ENCODE assay signal across 9 mouse cellular contexts in genomic region chr6:119565451-119566379, GRCm38 (mm10). TPM values are rescaled to one million over a fixed set of nuclear protein-coding genes. Genes with fewer than 3 reads are reported as not detected.
DNase-seq lines count a peak whose midpoint lies in the region; ATAC-seq and TF ChIP-seq lines count a peak whose summit lies in the region.
"Had no signal": no experiment of that assay in that cellular context is flagged by ENCODE, and none has a peak within 500 bp of the region (broad histone marks: within the 10 kb centered on the region; RNA-seq: fewer than 3 reads in every experiment).

No protein-coding gene starts in this region.

- no peak for ATAC-seq in intestine, embryonic 14.5 days (replicated peaks; ENCODE audit: low FRiP score, low TSS enrichment, low read depth)
- no peak for ATAC-seq in intestine, postnatal 0 days
- ATAC-seq in heart, embryonic 13.5 days (ENCODE audit: extremely low read depth, insufficient number of reproducible peaks, low FRiP score, low TSS enrichment): no peak
- peak; percentile 68 for ATAC-seq in limb, embryonic 15.5 days (ENCODE audit: insufficient number of reproducible peaks, low FRiP score, low TSS enrichment, low read depth)
- ATAC-seq in neural tube, embryonic 15.5 days (ENCODE audit: low FRiP score): no peak
- ATAC-seq: inflammation-experienced regulatory T-cells, adult 6 months had no signal

- no peaks in the 10 kb centered on the region for H3K9me3 ChIP-seq in intestine, embryonic 14.5 days (ENCODE audit: control insufficient read depth, low read length)
- H3K9me3 ChIP-seq in intestine, postnatal 0 days (ENCODE audit: control insufficient read depth): no peaks in the 10 kb centered on the region
- H3K9me3 ChIP-seq in heart, embryonic 13.5 days: no peaks in the 10 kb centered on the region
- no peaks in the 10 kb centered on the region for H3K9me3 ChIP-seq in limb, embryonic 15.5 days
- H3K9me3 ChIP-seq in neural tube, embryonic 15.5 days (replicated peaks): no peaks in the 10 kb centered on the region

- H3K4me3 ChIP-seq in intestine, embryonic 14.5 days (ENCODE audit: low read depth, low read length): no peak overlapping the region
- no peak overlapping the region for H3K4me3 ChIP-seq in intestine, postnatal 0 days (ENCODE audit: low read depth, low read length)
- H3K4me3 ChIP-seq in heart, embryonic 13.5 days: no peak overlapping the region
- H3K4me3 ChIP-seq in kidney, adult 2 months (ENCODE audit: insufficient read depth, low read depth, low read length): no peak overlapping the region
- H3K4me3 ChIP-seq in limb, embryonic 15.5 days: no peak overlapping the region
- H3K4me3 ChIP-seq in neural tube, embryonic 15.5 days (replicated peaks): no peak overlapping the region

- no peak for TF ChIP-seq POLR2A in kidney, adult 2 months (IDR thresholded peaks at IDR 0.05; ENCODE audit: low read depth, low read length)

- no peak overlapping the region for H3K4me2 ChIP-seq in intestine, embryonic 14.5 days (ENCODE audit: low read length)
- no peak overlapping the region for H3K4me2 ChIP-seq in intestine, postnatal 0 days (replicated peaks; ENCODE audit: low read depth)
- H3K4me2 ChIP-seq in heart, embryonic 13.5 days: no peak overlapping the region
- H3K4me2 ChIP-seq in limb, embryonic 15.5 days: peak overlapping the region; percentile 19; the same call in 1 of the 2 replicates
- no peak overlapping the region for H3K4me2 ChIP-seq in neural tube, embryonic 15.5 days

- DNase-seq in intestine, embryonic 14.5 days (ENCODE audit: low spot score): no peak
- peak; percentile 44 for DNase-seq in kidney, adult 2 months
- no peak for DNase-seq in natural killer cell, adult 2 months (ENCODE audit: low spot score in 2 of 2)
- DNase-seq: lung, postnatal 14 days had no signal

- 57% methylated on average over 23 of the region's 23 CpGs for WGBS in intestine, embryonic 14.5 days
- 68% methylated on average over 23 of the region's 23 CpGs for WGBS in intestine, postnatal 0 days
- WGBS in heart, embryonic 13.5 days: 74% methylated on average over 23 of the region's 23 CpGs
- 45% methylated on average over 23 of the region's 23 CpGs for WGBS in kidney, adult 2 months
- 32% methylated on average over 23 of the region's 23 CpGs for WGBS in limb, embryonic 15.5 days
- 88% methylated on average over 23 of the region's 23 CpGs for whole genome bisulfite sequencing in neural tube, embryonic 15.5 days

- no peak overlapping the region for H3K9ac ChIP-seq in intestine, embryonic 14.5 days (ENCODE audit: low read length)
- H3K9ac ChIP-seq in intestine, postnatal 0 days (ENCODE audit: low read depth, low read length): no peak overlapping the region
- no peak overlapping the region for H3K9ac ChIP-seq in heart, embryonic 13.5 days
- no peak overlapping the region for H3K9ac ChIP-seq in limb, embryonic 15.5 days
- H3K9ac ChIP-seq in neural tube, embryonic 15.5 days (replicated peaks): no peak overlapping the region

- 0 out of 2 replicates have a peak overlapping the region, but pooled peaks have one; percentile 3 for H3K27ac ChIP-seq in intestine, embryonic 14.5 days (ENCODE audit: low read depth)
- no peak overlapping the region for H3K27ac ChIP-seq in intestine, postnatal 0 days (ENCODE audit: low read depth, low read length)
- peak overlapping the region; percentile 39 for H3K27ac ChIP-seq in heart, embryonic 13.5 days (replicated peaks)
- no peak overlapping the region for H3K27ac ChIP-seq in kidney, adult 2 months (ENCODE audit: insufficient read depth, low read depth, low read length)
- H3K27ac ChIP-seq in limb, embryonic 15.5 days: peak overlapping the region; percentile 38
- no peak overlapping the region for H3K27ac ChIP-seq in neural tube, embryonic 15.5 days (replicated peaks)

- H3K36me3 ChIP-seq in intestine, embryonic 14.5 days (ENCODE audit: control insufficient read depth, insufficient read depth, low read length): no peaks in the 10 kb centered on the region
- H3K36me3 ChIP-seq in intestine, postnatal 0 days (ENCODE audit: control insufficient read depth, insufficient read depth): no peaks in the 10 kb centered on the region
- H3K36me3 ChIP-seq in heart, embryonic 13.5 days: peaks cover 11% of the 10 kb centered on the region
- no peaks in the 10 kb centered on the region for H3K36me3 ChIP-seq in kidney, adult 2 months (ENCODE audit: control insufficient read depth, insufficient read depth, low read length)
- H3K36me3 ChIP-seq in limb, embryonic 15.5 days: peaks cover 4% of the 10 kb centered on the region; the same call in 1 of the 2 replicates
- H3K36me3 ChIP-seq in neural tube, embryonic 15.5 days: no peaks in the 10 kb centered on the region

- no peak for TF ChIP-seq CTCF in intestine, postnatal 0 days (IDR thresholded peaks at IDR 0.05; ENCODE audit: low read depth)
- no peak for TF ChIP-seq CTCF in kidney, adult 2 months (conservative IDR thresholded peaks at IDR 0.05; ENCODE audit: insufficient read depth, insufficient read length, low read depth, low read length)

- peaks cover 7% of the 10 kb centered on the region; the same call in 1 of the 2 replicates for H3K4me1 ChIP-seq in intestine, embryonic 14.5 days (replicated peaks; ENCODE audit: control insufficient read depth, insufficient read depth, low read length)
- no peaks in the 10 kb centered on the region for H3K4me1 ChIP-seq in intestine, postnatal 0 days (replicated peaks; ENCODE audit: control insufficient read depth, insufficient read depth, low read length)
- peaks cover 19% of the 10 kb centered on the region; the same call in 1 of the 2 replicates for H3K4me1 ChIP-seq in heart, embryonic 13.5 days
- H3K4me1 ChIP-seq in kidney, adult 2 months (ENCODE audit: control insufficient read depth, insufficient read depth, low read length): no peaks in the 10 kb centered on the region
- H3K4me1 ChIP-seq in limb, embryonic 15.5 days: peaks cover 20% of the 10 kb centered on the region
- peaks cover 4% of the 10 kb centered on the region; the same call in 1 of the 2 replicates for H3K4me1 ChIP-seq in neural tube, embryonic 15.5 days

- no peaks in the 10 kb centered on the region for H3K27me3 ChIP-seq in intestine, embryonic 14.5 days (replicated peaks; ENCODE audit: control insufficient read depth, insufficient read depth, low read length)
- no peaks in the 10 kb centered on the region for H3K27me3 ChIP-seq in intestine, postnatal 0 days (replicated peaks; ENCODE audit: control insufficient read depth, insufficient read depth, low read length)
- H3K27me3 ChIP-seq in heart, embryonic 13.5 days (replicated peaks): no peaks in the 10 kb centered on the region
- no peaks in the 10 kb centered on the region for H3K27me3 ChIP-seq in kidney, adult 2 months (replicated peaks; ENCODE audit: control insufficient read depth, insufficient read depth, low read length)
- H3K27me3 ChIP-seq in limb, embryonic 15.5 days: no peaks in the 10 kb centered on the region
- no peaks in the 10 kb centered on the region for H3K27me3 ChIP-seq in neural tube, embryonic 15.5 days (replicated peaks)

RNA-seq across cellular contexts. Expression of gene Wnt5b, which starts 21.6 kb away (rescaled TPM):
- polyA plus RNA-seq in intestine, embryonic 14.5 days (2014; fragmentation: Nextera tagmentation; extraction: Ambion mirVana): 7.4 and 8.0 TPM in 2 replicates
- 1.5 and 1.8 TPM in 2 replicates for polyA plus RNA-seq in intestine, postnatal 0 days (2015; fragmentation: Nextera tagmentation; extraction: Ambion mirVana)
- 6.3 and 8.2 TPM in 2 replicates for polyA plus RNA-seq in heart, embryonic 13.5 days (2015; fragmentation: Nextera tagmentation; extraction: Ambion mirVana)
- 6.2 and 6.6 TPM in 2 replicates for polyA plus RNA-seq in kidney, adult 2 months (2012; rRNA removed)
- 11.4 and 14.1 TPM in 2 replicates for polyA plus RNA-seq in limb, embryonic 15.5 days (2015; fragmentation: Nextera tagmentation; extraction: Ambion mirVana)
- 3.6 and 5.2 TPM in 2 replicates for polyA plus RNA-seq in neural tube, embryonic 15.5 days (2015; fragmentation: Nextera tagmentation; extraction: Ambion mirVana)

Comparison
In these comparisons a context has a peak if more than half of its experiments do, and no peak if none do; other contexts are left out.
1. H3K27ac ChIP-seq: peak in intestine, embryonic 14.5 days (single experiment), heart, embryonic 13.5 days (single experiment) and limb, embryonic 15.5 days (single experiment); none in intestine, postnatal 0 days (single experiment), kidney, adult 2 months (single experiment) and neural tube, embryonic 15.5 days (single experiment).